Mouse (Mus musculus) activated CD4-positive, CD25-positive, alpha-beta regulatory T cell, adult 4 months (primary cell): ENCODE measurements around the gene Vstm5. TPM values are rescaled to one million over a fixed set of nuclear protein-coding genes. Genes with fewer than 3 reads are reported as not detected.

ENCODE experiments used
- polyA plus RNA-seq, 2 experiments: library from polyadenylated mRNA; unstranded; fragments of 100-300 nt; shearing (Covaris generic); gene quantifications; one replicate each; pipeline ENCODE4 v1.2.1; 2017

The Vstm5 gene
- polyA plus RNA-seq, 2 experiments from 2014 or later: not detected

Other genes starting within 250 kb of the Vstm5 start
- 10 to 100 TPM; 27.2 to 27.5 TPM for gene Panx1, start 193.6 kb upstream of the Vstm5 start, polyA plus RNA-seq
- gene Hephl1, start 126.9 kb upstream of the Vstm5 start, polyA plus RNA-seq: not detected
- 10 to 100 TPM; 23.7 to 33.2 TPM for gene Med17, start 40.9 kb downstream of the Vstm5 start, polyA plus RNA-seq
- 100 to 1,000 TPM; 111 to 135 TPM for gene Taf1d, start 67.2 kb downstream of the Vstm5 start, polyA plus RNA-seq
- gene 4931406C07Rik, start 67.4 kb downstream of the Vstm5 start, polyA plus RNA-seq: 1 to 10 TPM; 3.4 to 3.7 TPM
- 10 to 100 TPM; 19.1 to 25.8 TPM for gene Cep295, start 118.7 kb downstream of the Vstm5 start, polyA plus RNA-seq